ENCODE assay signal across 26 mouse cellular contexts in genomic region chr5:143400501-143400900, GRCm38 (mm10). TPM values are rescaled to one million over a fixed set of nuclear protein-coding genes. Genes with fewer than 3 reads are reported as not detected.
DNase-seq lines count a peak whose midpoint lies in the region; ATAC-seq and TF ChIP-seq lines count a peak whose summit lies in the region.
"Had no signal": no experiment of that assay in that cellular context is flagged by ENCODE, and none has a peak within 500 bp of the region (broad histone marks: within the 10 kb centered on the region; RNA-seq: fewer than 3 reads in every experiment).

No protein-coding gene starts in this region.

- no peak for TF ChIP-seq CTCF in stomach, postnatal 0 days (IDR thresholded peaks at IDR 0.05; ENCODE audit: low read depth)

- H3K9ac ChIP-seq in intestine, embryonic 14.5 days (ENCODE audit: low read length): no peak overlapping the region
- no peak overlapping the region for H3K9ac ChIP-seq in intestine, embryonic 15.5 days
- no peak overlapping the region for H3K9ac ChIP-seq in liver, embryonic 16.5 days (ENCODE audit: low read depth, low read length)
- H3K9ac ChIP-seq in stomach, postnatal 0 days (ENCODE audit: low read length): 0 out of 2 replicates have a peak overlapping the region, but pooled peaks have one; percentile 31
- H3K9ac ChIP-seq: embryonic facial prominence, embryonic 13.5 days; forebrain, embryonic 12.5 days; heart, embryonic 15.5 days; hindbrain, embryonic 13.5 days; limb, embryonic 12.5 days; midbrain, embryonic 12.5 days had no signal

- H3K4me3 ChIP-seq in intestine, embryonic 14.5 days (ENCODE audit: low read depth, low read length): no peak overlapping the region
- no peak overlapping the region for H3K4me3 ChIP-seq in intestine, embryonic 15.5 days (replicated peaks)
- H3K4me3 ChIP-seq in liver, embryonic 16.5 days (ENCODE audit: low read depth, low read length): no peak overlapping the region
- no peak overlapping the region for H3K4me3 ChIP-seq in stomach, postnatal 0 days (ENCODE audit: low read depth, low read length)
- H3K4me3 ChIP-seq: embryonic facial prominence, embryonic 13.5 days; erythroblast, embryonic 14.5 days; forebrain, embryonic 12.5 days; gastrocnemius, adult 2 months; heart, embryonic 15.5 days; hindbrain, embryonic 13.5 days; limb, embryonic 12.5 days; midbrain, embryonic 12.5 days had no signal

- H3K27me3 ChIP-seq in intestine, embryonic 14.5 days (replicated peaks; ENCODE audit: control insufficient read depth, insufficient read depth, low read length): no peaks in the 10 kb centered on the region
- H3K27me3 ChIP-seq in intestine, embryonic 15.5 days (replicated peaks): no peaks in the 10 kb centered on the region
- no peaks in the 10 kb centered on the region for H3K27me3 ChIP-seq in liver, embryonic 16.5 days (ENCODE audit: control insufficient read depth, insufficient read depth, low read depth, low read length)
- H3K27me3 ChIP-seq in stomach, postnatal 0 days (ENCODE audit: control insufficient read depth, insufficient read depth, low read length): no peaks in the 10 kb centered on the region
- H3K27me3 ChIP-seq: embryonic facial prominence, embryonic 13.5 days; forebrain, embryonic 12.5 days; heart, embryonic 15.5 days; hindbrain, embryonic 13.5 days; limb, embryonic 12.5 days; midbrain, embryonic 12.5 days had no signal

- TF ChIP-seq EP300 in stomach, postnatal 0 days (optimal IDR thresholded peaks at IDR 0.05): no peak

- no peak overlapping the region for H3K4me2 ChIP-seq in intestine, embryonic 14.5 days (ENCODE audit: low read length)
- peak overlapping the region; percentile 45 for H3K4me2 ChIP-seq in intestine, embryonic 15.5 days (replicated peaks)
- H3K4me2 ChIP-seq in liver, embryonic 16.5 days (ENCODE audit: low read depth, low read length): no peak overlapping the region
- H3K4me2 ChIP-seq in stomach, postnatal 0 days (replicated peaks; ENCODE audit: low read depth): no peak overlapping the region
- H3K4me2 ChIP-seq: embryonic facial prominence, embryonic 13.5 days; forebrain, embryonic 12.5 days; heart, embryonic 15.5 days; hindbrain, embryonic 13.5 days; limb, embryonic 12.5 days; midbrain, embryonic 12.5 days had no signal

- peak overlapping the region; percentile 51; the same call in 1 of the 2 replicates for H3K27ac ChIP-seq in intestine, embryonic 14.5 days (ENCODE audit: low read depth)
- peak overlapping the region; percentile 71 for H3K27ac ChIP-seq in intestine, embryonic 15.5 days
- H3K27ac ChIP-seq in liver, embryonic 16.5 days (ENCODE audit: low read length): 0 out of 2 replicates have a peak overlapping the region, but pooled peaks have one; percentile 7
- peak overlapping the region; percentile 88 for H3K27ac ChIP-seq in stomach, postnatal 0 days (replicated peaks)
- H3K27ac ChIP-seq: embryonic facial prominence, embryonic 13.5 days; forebrain, embryonic 12.5 days; gastrocnemius, adult 2 months; heart, embryonic 15.5 days; hindbrain, embryonic 13.5 days; limb, embryonic 12.5 days; midbrain, embryonic 12.5 days had no signal

- no peaks in the 10 kb centered on the region for H3K9me3 ChIP-seq in intestine, embryonic 14.5 days (ENCODE audit: control insufficient read depth, low read length)
- no peaks in the 10 kb centered on the region for H3K9me3 ChIP-seq in intestine, embryonic 15.5 days
- H3K9me3 ChIP-seq in liver, embryonic 16.5 days (replicated peaks; ENCODE audit: control insufficient read depth, low read length): no peaks in the 10 kb centered on the region
- no peaks in the 10 kb centered on the region for H3K9me3 ChIP-seq in stomach, postnatal 0 days (ENCODE audit: control insufficient read depth, low read length)
- H3K9me3 ChIP-seq: embryonic facial prominence, embryonic 13.5 days; forebrain, embryonic 12.5 days; heart, embryonic 15.5 days; midbrain, embryonic 12.5 days had no signal

- H3K36me3 ChIP-seq in intestine, embryonic 14.5 days (ENCODE audit: control insufficient read depth, insufficient read depth, low read length): peaks cover 4% of the 10 kb centered on the region
- H3K36me3 ChIP-seq in intestine, embryonic 15.5 days: no peaks in the 10 kb centered on the region
- H3K36me3 ChIP-seq in liver, embryonic 16.5 days (ENCODE audit: control insufficient read depth, insufficient read depth): peaks cover 2% of the 10 kb centered on the region; the same call in 1 of the 2 replicates
- no peaks in the 10 kb centered on the region for H3K36me3 ChIP-seq in stomach, postnatal 0 days (ENCODE audit: control insufficient read depth, insufficient read depth, low read length)
- H3K36me3 ChIP-seq: forebrain, embryonic 12.5 days; heart, embryonic 15.5 days; hindbrain, embryonic 13.5 days; midbrain, embryonic 12.5 days had no signal

- peak; percentile 71 for DNase-seq in intestine, embryonic 14.5 days (ENCODE audit: low spot score)
- DNase-seq in stomach, postnatal 0 days (ENCODE audit: low spot score): peak; percentile 91
- no peak for DNase-seq in frontal cortex, postnatal 36 days (ENCODE audit: low spot score in 2 of 2)
- DNase-seq in left cerebral cortex, postnatal 14 days (ENCODE audit: low spot score in 2 of 2): no peak
- DNase-seq in retina, embryonic 14.5 days (ENCODE audit: low spot score): no peak
- DNase-seq: adrenal gland, postnatal 10 days; cerebellum, adult 18-20 months; cerebellum, postnatal 25 days; gastrocnemius, adult 2 months; heart, postnatal 36 days; kidney, postnatal 25 days; layer of hippocampus, postnatal 36 days; lung, adult 2 months; lung, postnatal 14 days had no signal

- no peak; the same call in 1 of the 2 replicates for ATAC-seq in intestine, embryonic 14.5 days (replicated peaks; ENCODE audit: low FRiP score, low TSS enrichment, low read depth)
- peak; percentile 78 for ATAC-seq in intestine, embryonic 15.5 days
- ATAC-seq in liver, embryonic 16.5 days (ENCODE audit: low read depth): no peak
- peak; percentile 93 for ATAC-seq in stomach, postnatal 0 days (ENCODE audit: low FRiP score, low TSS enrichment)
- ATAC-seq: inflammation-experienced regulatory T-cells, adult 6 months had no signal

- 75% methylated on average over 12 of the region's 12 CpGs for WGBS in intestine, embryonic 14.5 days
- WGBS in intestine, embryonic 15.5 days: 46% methylated on average over 12 of the region's 12 CpGs
- WGBS in liver, embryonic 16.5 days (ENCODE audit: insufficient replicate concordance): 56% methylated on average over 12 of the region's 12 CpGs
- 61% methylated on average over 12 of the region's 12 CpGs for WGBS in stomach, postnatal 0 days

- H3K4me1 ChIP-seq in intestine, embryonic 14.5 days (replicated peaks; ENCODE audit: control insufficient read depth, insufficient read depth, low read length): peaks cover 17% of the 10 kb centered on the region
- peaks cover 15% of the 10 kb centered on the region for H3K4me1 ChIP-seq in intestine, embryonic 15.5 days (replicated peaks)
- peaks cover 27% of the 10 kb centered on the region for H3K4me1 ChIP-seq in liver, embryonic 16.5 days (ENCODE audit: control insufficient read depth, low read depth, low read length)
- no peaks in the 10 kb centered on the region for H3K4me1 ChIP-seq in stomach, postnatal 0 days (replicated peaks; ENCODE audit: control insufficient read depth, insufficient read depth)

- intact Hi-C loops in left cerebral cortex, postnatal 14 days (cut with DNase I): loop anchor here (5.0 kb wide), 1 partner anchor 62 kb away; the partner anchor contains the start of gene Daglb

RNA-seq across cellular contexts. Expression of gene Kdelr2, which starts 3.1 kb away (rescaled TPM):
- 311 and 337 TPM in 2 replicates for polyA plus RNA-seq in intestine, embryonic 14.5 days (2014; fragmentation: Nextera tagmentation; extraction: Ambion mirVana)
- 339 and 371 TPM in 2 replicates for polyA plus RNA-seq in intestine, embryonic 15.5 days (2015; fragmentation: Nextera tagmentation; extraction: Ambion mirVana)
- polyA plus RNA-seq in liver, embryonic 16.5 days (2015; fragmentation: Nextera tagmentation; extraction: Ambion mirVana): 145 and 150 TPM in 2 replicates
- polyA plus RNA-seq in stomach, postnatal 0 days (2015; fragmentation: Nextera tagmentation; extraction: Ambion mirVana): 287 and 315 TPM in 2 replicates
- total RNA-seq in left cerebral cortex, postnatal 14 days (2021): 10 to 100 TPM; 41.3 to 43.4 TPM

RNA-seq across cellular contexts. Expression of gene Grid2ip, which starts 43.4 kb away (rescaled TPM):
- polyA plus RNA-seq in intestine, embryonic 14.5 days (2014; fragmentation: Nextera tagmentation; extraction: Ambion mirVana): 0.28 and 0.30 TPM in 2 replicates
- polyA plus RNA-seq in intestine, embryonic 15.5 days (2015; fragmentation: Nextera tagmentation; extraction: Ambion mirVana): 0.11 and 0.15 TPM in 2 replicates
- polyA plus RNA-seq in liver, embryonic 16.5 days (2015; fragmentation: Nextera tagmentation; extraction: Ambion mirVana): not detected in 2 replicates
- polyA plus RNA-seq in stomach, postnatal 0 days (2015; fragmentation: Nextera tagmentation; extraction: Ambion mirVana): 0.86 and 1.4 TPM in 2 replicates
- total RNA-seq in left cerebral cortex, postnatal 14 days (2021): 1 to 10 TPM; 1.4 to 1.9 TPM
- total RNA-seq: gastrocnemius, adult 2 months; heart, postnatal 36 days; megakaryocyte progenitor cell, adult 5-6 weeks; neutrophil, adult 5-6 weeks had no signal
- polyA plus RNA-seq: erythroblast, embryonic 14.5 days; heart, embryonic 15.5 days; inflammation-experienced regulatory T-cells, adult 6 months had no signal

Comparison
In these comparisons a context has a peak if more than half of its experiments do, and no peak if none do; other contexts are left out.
1. ATAC-seq: peak in intestine, embryonic 15.5 days (single experiment) and stomach, postnatal 0 days (single experiment); none in intestine, embryonic 14.5 days (single experiment) and liver, embryonic 16.5 days (single experiment).
2. DNase-seq: peak in intestine, embryonic 14.5 days (single experiment) and stomach, postnatal 0 days (single experiment); none in frontal cortex, postnatal 36 days (0 of 2), left cerebral cortex, postnatal 14 days (0 of 2) and retina, embryonic 14.5 days (single experiment).
3. H3K27ac ChIP-seq: peak in every context shown above with its lines; median percentile 88 in stomach, postnatal 0 days; 71 in intestine, embryonic 15.5 days; 51 in intestine, embryonic 14.5 days; 7 in liver, embryonic 16.5 days.